In the genomic region with DNA sequence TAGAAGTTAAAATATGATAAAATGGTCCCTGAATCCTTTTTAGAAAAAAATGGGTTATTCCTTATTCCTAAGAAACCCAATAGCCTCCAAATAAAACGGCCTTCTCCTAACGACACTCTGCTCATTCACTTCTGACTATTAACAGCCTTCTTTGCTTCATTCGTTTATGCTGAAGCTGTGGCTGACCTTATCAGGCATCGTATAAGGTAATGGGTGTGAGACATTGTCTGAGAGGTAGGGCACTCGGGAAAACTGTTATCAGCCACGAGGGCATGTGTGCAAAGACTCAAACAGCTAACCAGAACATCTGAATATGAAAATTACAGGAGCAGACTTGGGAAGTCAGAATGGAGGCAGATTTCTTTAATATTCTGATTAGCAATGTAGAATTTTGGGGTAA, we compare ENCODE assay signal across 30 mouse cellular contexts. TPM values are rescaled to one million over a fixed set of nuclear protein-coding genes. Genes with fewer than 3 reads are reported as not detected.
DNase-seq lines count a peak whose midpoint lies in the region; ATAC-seq and TF ChIP-seq lines count a peak whose summit lies in the region.
"Had no signal": no experiment of that assay in that cellular context is flagged by ENCODE, and none has a peak within 500 bp of the region (broad histone marks: within the 10 kb centered on the region; RNA-seq: fewer than 3 reads in every experiment).

No protein-coding gene starts in this region.

- no peaks in the 10 kb centered on the region for H3K9me3 ChIP-seq in liver, postnatal 0 days (ENCODE audit: low read length)
- H3K9me3 ChIP-seq: embryonic facial prominence, embryonic 12.5 days; heart, embryonic 15.5 days; hindbrain, embryonic 13.5 days; limb, embryonic 12.5 days; liver, embryonic 13.5 days; lung, embryonic 15.5 days had no signal

- no peaks in the 10 kb centered on the region for H3K27me3 ChIP-seq in heart, adult 2 months (ENCODE audit: control insufficient read depth, insufficient read depth, low read length)
- no peaks in the 10 kb centered on the region; the same call in 1 of the 2 replicates for H3K27me3 ChIP-seq in kidney, adult 2 months (replicated peaks; ENCODE audit: control insufficient read depth, insufficient read depth, low read length)
- H3K27me3 ChIP-seq in liver, postnatal 0 days (ENCODE audit: insufficient read depth, low read length), result no peaks in the 10 kb centered on the region
- H3K27me3 ChIP-seq: embryonic facial prominence, embryonic 12.5 days; heart, embryonic 15.5 days; hindbrain, embryonic 13.5 days; limb, embryonic 12.5 days; liver, embryonic 13.5 days; lung, embryonic 15.5 days had no signal

- TF ChIP-seq EP300 in heart, adult 2 months (IDR thresholded peaks at IDR 0.05; ENCODE audit: insufficient read depth, low read depth, low read length), result no peak
- no peak for TF ChIP-seq EP300 in liver, postnatal 0 days (IDR thresholded peaks at IDR 0.05; ENCODE audit: low read depth)

- intact Hi-C loops in heart, adult 2 months (cut with DNase I), result loop anchor here (5.0 kb wide), 1 partner anchor 1164 kb away; a partner anchor contains a TSS

- WGBS in heart, adult 2 months, result 24% methylated on average over 6 of the region's 6 CpGs
- WGBS in kidney, adult 2 months, result 39% methylated on average over 6 of the region's 6 CpGs
- 32% methylated on average over 6 of the region's 6 CpGs for whole genome bisulfite sequencing in liver, postnatal 0 days (ENCODE audit: insufficient replicate concordance)

- no peak for TF ChIP-seq CTCF in heart, adult 2 months (IDR thresholded peaks at IDR 0.05)
- TF ChIP-seq CTCF in kidney, adult 2 months (conservative IDR thresholded peaks at IDR 0.05; ENCODE audit: insufficient read depth, insufficient read length, low read depth, low read length), result no peak
- no peak for TF ChIP-seq CTCF in liver, postnatal 0 days (IDR thresholded peaks at IDR 0.05; ENCODE audit: low read depth)

- no peak for DNase-seq in heart, adult 2 months
- no peak for DNase-seq in heart, adult 9 months (ENCODE audit: low spot score in 2 of 2)
- DNase-seq in kidney, adult 2 months, result no peak
- DNase-seq in kidney, postnatal 14 days, result no peak
- no peak for DNase-seq in liver, postnatal 0 days
- DNase-seq in liver, result no peak
- DNase-seq in spleen, adult 18-20 months, result no peak
- DNase-seq: adrenal gland, postnatal 14 days; cerebellum, adult 11-12 months; cerebellum, adult 9-11 months; embryo, embryonic 11 days; heart, postnatal 4 days; kidney, postnatal 25 days; liver, embryonic 13.5 days; lung, postnatal 4 days; right cerebral cortex, postnatal 25 days; thymus, postnatal 14 days had no signal

- ATAC-seq in liver, postnatal 0 days, result no peak
- ATAC-seq: forebrain, embryonic 14.5 days; intestine, embryonic 16.5 days; midbrain, embryonic 16.5 days had no signal

- peak overlapping the region; percentile 81 for H3K27ac ChIP-seq in heart, adult 2 months
- H3K27ac ChIP-seq in kidney, adult 2 months (ENCODE audit: insufficient read depth, low read depth, low read length), result peak overlapping the region; percentile 76
- H3K27ac ChIP-seq in liver, postnatal 0 days (ENCODE audit: low read depth), result no peak overlapping the region
- peak overlapping the region; percentile 38; the same call in 1 of the 2 replicates for H3K27ac ChIP-seq in brown adipose tissue, adult 24 weeks (replicated peaks; ENCODE audit: low read depth, low read length)
- H3K27ac ChIP-seq: embryonic facial prominence, embryonic 12.5 days; heart, embryonic 15.5 days; hindbrain, embryonic 13.5 days; left cerebral cortex, adult 2 months; limb, embryonic 12.5 days; liver, embryonic 13.5 days; lung, embryonic 15.5 days had no signal

- no peak for TF ChIP-seq POLR2A in heart, adult 2 months (IDR thresholded peaks at IDR 0.05; ENCODE audit: insufficient read depth, low read depth, low read length)
- TF ChIP-seq POLR2A in kidney, adult 2 months (IDR thresholded peaks at IDR 0.05; ENCODE audit: low read depth, low read length), result no peak

- peak overlapping the region; percentile 48 for H3K4me3 ChIP-seq in heart, adult 2 months
- H3K4me3 ChIP-seq in kidney, adult 2 months (ENCODE audit: insufficient read depth, low read depth, low read length), result peak overlapping the region; percentile 25; the same call in 1 of the 2 replicates
- no peak overlapping the region for H3K4me3 ChIP-seq in liver, postnatal 0 days (ENCODE audit: low read depth, low read length)
- H3K4me3 ChIP-seq in brown adipose tissue, adult 24 weeks (ENCODE audit: insufficient read depth, low read depth, low read length), result peak overlapping the region; percentile 49
- H3K4me3 ChIP-seq: embryonic facial prominence, embryonic 12.5 days; heart, embryonic 15.5 days; hindbrain, embryonic 13.5 days; left cerebral cortex, adult 2 months; limb, embryonic 12.5 days; liver, embryonic 13.5 days; lung, embryonic 15.5 days had no signal

- 0 out of 2 replicates have a peak overlapping the region, but pooled peaks have one; percentile 13 for H3K4me2 ChIP-seq in liver, postnatal 0 days (ENCODE audit: low read depth, low read length)
- H3K4me2 ChIP-seq: embryonic facial prominence, embryonic 12.5 days; hindbrain, embryonic 13.5 days; limb, embryonic 12.5 days; liver, embryonic 13.5 days; midbrain, embryonic 11.5 days had no signal

- H3K79me2 ChIP-seq in heart, adult 2 months (replicated peaks; ENCODE audit: control insufficient read depth, insufficient read depth, low read length), result no peaks in the 10 kb centered on the region; the same call in 1 of the 2 replicates

- peak overlapping the region; percentile 74 for H3K9ac ChIP-seq in heart, adult 2 months (ENCODE audit: low read depth, low read length)
- no peak overlapping the region for H3K9ac ChIP-seq in liver, postnatal 0 days (replicated peaks)
- H3K9ac ChIP-seq: embryonic facial prominence, embryonic 12.5 days; heart, embryonic 15.5 days; limb, embryonic 12.5 days; liver, embryonic 13.5 days; lung, embryonic 15.5 days had no signal

- H3K4me1 ChIP-seq in heart, adult 2 months (ENCODE audit: control insufficient read depth, insufficient read depth, low read length), result peaks cover 3% of the 10 kb centered on the region; the same call in 1 of the 2 replicates
- no peaks in the 10 kb centered on the region for H3K4me1 ChIP-seq in kidney, adult 2 months (ENCODE audit: control insufficient read depth, insufficient read depth, low read length)
- no peaks in the 10 kb centered on the region for H3K4me1 ChIP-seq in liver, postnatal 0 days (ENCODE audit: insufficient read depth)
- H3K4me1 ChIP-seq in brown adipose tissue, adult 24 weeks (ENCODE audit: control insufficient read depth, insufficient read depth, insufficient read length, low read length), result peaks cover 4% of the 10 kb centered on the region; the same call in 1 of the 2 replicates
- H3K4me1 ChIP-seq: embryonic facial prominence, embryonic 12.5 days; hindbrain, embryonic 13.5 days; limb, embryonic 12.5 days; lung, embryonic 15.5 days had no signal

- H3K36me3 ChIP-seq in heart, adult 2 months (ENCODE audit: control insufficient read depth, insufficient read depth, low read length), result no peaks in the 10 kb centered on the region
- H3K36me3 ChIP-seq in kidney, adult 2 months (ENCODE audit: control insufficient read depth, insufficient read depth, low read length), result no peaks in the 10 kb centered on the region
- H3K36me3 ChIP-seq in liver, postnatal 0 days (replicated peaks; ENCODE audit: insufficient read depth, low read length), result no peaks in the 10 kb centered on the region
- H3K36me3 ChIP-seq: embryonic facial prominence, embryonic 12.5 days; heart, embryonic 15.5 days; hindbrain, embryonic 13.5 days; limb, embryonic 12.5 days; liver, embryonic 13.5 days; lung, embryonic 15.5 days had no signal

RNA-seq across cellular contexts. Expression of a gene that starts 3.0 kb away (rescaled TPM):
- total RNA-seq in heart, adult 2 months (2021), result 10 to 100 TPM in 1 of 2 experiments, 1 to 10 TPM in 1; 8.4 to 12.8 TPM
- 8.2 and 12.5 TPM in 2 replicates for polyA plus RNA-seq in heart, adult 2 months (2012; rRNA removed)
- 3.4 and 3.8 TPM in 2 replicates for polyA plus RNA-seq in kidney, adult 2 months (2012; rRNA removed)
- polyA plus RNA-seq in liver, postnatal 0 days (2015; fragmentation: Nextera tagmentation; extraction: Ambion mirVana), result 3.3 and 3.5 TPM in 2 replicates
- 6.2 and 9.2 TPM in 2 replicates for polyA plus RNA-seq in brown adipose tissue, adult 24 weeks (2012; ENCODE audit: insufficient read depth, insufficient read length, missing spikeins)

RNA-seq across cellular contexts. Expression of a gene that starts 42.5 kb away (rescaled TPM):
- total RNA-seq in heart, adult 2 months (2021), result not detected
- polyA plus RNA-seq in heart, adult 2 months (2012; rRNA removed), result not detected in 2 replicates
- not detected in 2 replicates for polyA plus RNA-seq in kidney, adult 2 months (2012; rRNA removed)
- polyA plus RNA-seq in liver, postnatal 0 days (2015; fragmentation: Nextera tagmentation; extraction: Ambion mirVana), result not detected in 2 replicates
- not detected in 2 replicates for polyA plus RNA-seq in brown adipose tissue, adult 24 weeks (2012; ENCODE audit: insufficient read depth, insufficient read length, missing spikeins)
- total RNA-seq: gastrocnemius, adult 18-20 months; neutrophil, adult 5-6 weeks had no signal
- polyA plus RNA-seq: forebrain, embryonic 14.5 days; limb, embryonic 12.5 days had no signal

RNA-seq across cellular contexts. Expression of a gene that starts 45.3 kb away (rescaled TPM):
- 10 to 100 TPM; 53.6 to 66.6 TPM for total RNA-seq in heart, adult 2 months (2021)
- polyA plus RNA-seq in heart, adult 2 months (2012; rRNA removed), result 29.0 and 42.6 TPM in 2 replicates
- 10.2 and 12.3 TPM in 2 replicates for polyA plus RNA-seq in kidney, adult 2 months (2012; rRNA removed)
- 4.4 and 5.2 TPM in 2 replicates for polyA plus RNA-seq in liver, postnatal 0 days (2015; fragmentation: Nextera tagmentation; extraction: Ambion mirVana)
- 7.6 and 8.1 TPM in 2 replicates for polyA plus RNA-seq in brown adipose tissue, adult 24 weeks (2012; ENCODE audit: insufficient read depth, insufficient read length, missing spikeins)
